Mouse (Mus musculus): Measurements from ENCODE around the gene Tmem50a.

- TF ChIP-seq CTCF (IDR thresholded peaks at IDR 0.05; ENCODE audit: borderline replicate concordance, extremely low read depth, insufficient read depth, insufficient read length) (no peak), POLR2A (IDR thresholded peaks at IDR 0.05; ENCODE audit: borderline replicate concordance, extremely low read depth, insufficient read depth, insufficient read length, poor library complexity, severe bottlenecking) (no peak)
These were observed 13.6 kb upstream of the Tmem50a start for GRCm38 (mm10) chr4:134928464-134928836.
